ENCODE assay signal across 13 mouse cellular contexts in genomic region chr9:52379031-52379430, GRCm38 (mm10).
"Had no signal": no experiment of that assay in that cellular context is flagged by ENCODE, and none has a peak within 500 bp of the region (broad histone marks: within the 10 kb centered on the region; RNA-seq: fewer than 3 reads in every experiment).

No protein-coding gene starts in this region.

- H3K4me1 ChIP-seq: intestine, embryonic 15.5 days; limb, embryonic 12.5 days; limb, embryonic 15.5 days had no signal

- H3K9me3 ChIP-seq: intestine, embryonic 15.5 days; limb, embryonic 12.5 days; limb, embryonic 15.5 days had no signal

- H3K4me2 ChIP-seq: intestine, embryonic 15.5 days; limb, embryonic 12.5 days; limb, embryonic 15.5 days; liver, embryonic 11.5 days; midbrain, embryonic 11.5 days had no signal

- H3K9ac ChIP-seq: intestine, embryonic 15.5 days; limb, embryonic 12.5 days; limb, embryonic 15.5 days; liver, embryonic 14.5 days; liver, postnatal 0 days had no signal

- H3K27ac ChIP-seq: intestine, embryonic 15.5 days; limb, embryonic 12.5 days; limb, embryonic 15.5 days; liver, embryonic 14.5 days had no signal

- ATAC-seq: intestine, embryonic 15.5 days; liver, postnatal 0 days had no signal

- H3K36me3 ChIP-seq: intestine, embryonic 15.5 days; limb, embryonic 12.5 days; limb, embryonic 15.5 days had no signal

- DNase-seq: left cerebral cortex, postnatal 4 days; liver, postnatal 0 days; lung, postnatal 14 days; lung, postnatal 4 days; midbrain, embryonic 14.5 days; thymus, adult 18-20 months; thymus, postnatal 36 days had no signal

- H3K4me3 ChIP-seq: intestine, embryonic 15.5 days; limb, embryonic 12.5 days; limb, embryonic 15.5 days had no signal

- H3K27me3 ChIP-seq: intestine, embryonic 15.5 days; limb, embryonic 12.5 days; limb, embryonic 15.5 days had no signal
